Mouse (Mus musculus): ENCODE results near the gene Madd.

Madd gene

GRCm38 (mm10) chr2:91169587-91170322 lies 13.9 kb downstream of the Madd start:
- no peak for DNase-seq (ENCODE audit: low read depth)

GRCm38 (mm10) chr2:91167629-91168028 lies 16.0 kb downstream of the Madd start:
- DNase-seq (ENCODE audit: low read depth) = no peak

GRCm38 (mm10) chr2:91164991-91165390 lies 18.6 kb downstream of the Madd start:
- DNase-seq (ENCODE audit: low read depth) = no peak

GRCm38 (mm10) chr2:91163532-91163931 lies 20.1 kb downstream of the Madd start:
- no peak for DNase-seq (ENCODE audit: low read depth)

- no peak for DNase-seq (ENCODE audit: low read depth)
These were observed 20.7 kb downstream of the Madd start for GRCm38 (mm10) chr2:91162952-91163351.

GRCm38 (mm10) chr2:91160591-91160990 lies 23.0 kb downstream of the Madd start:
- no peak for DNase-seq (ENCODE audit: low read depth)

- DNase-seq (ENCODE audit: low read depth) = no peak
These were observed 26.5 kb downstream of the Madd start for GRCm38 (mm10) chr2:91157002-91157752.

- DNase-seq (ENCODE audit: low read depth) = no peak
These were observed 29.5 kb downstream of the Madd start for GRCm38 (mm10) chr2:91154091-91154490.

GRCm38 (mm10) chr2:91152885-91153377 lies 30.7 kb downstream of the Madd start:
- no peak for DNase-seq (ENCODE audit: low read depth)

- no peak for DNase-seq (ENCODE audit: low read depth)
These were observed 32.3 kb downstream of the Madd start for GRCm38 (mm10) chr2:91151331-91151730.

- DNase-seq (ENCODE audit: low read depth) = no peak
These were observed 35.5 kb downstream of the Madd start for GRCm38 (mm10) chr2:91148101-91148500.

GRCm38 (mm10) chr2:91143401-91143800 lies 40.2 kb downstream of the Madd start:
- DNase-seq (ENCODE audit: low read depth) = no peak

GRCm38 (mm10) chr2:91142920-91143319 lies 40.7 kb downstream of the Madd start:
- DNase-seq (ENCODE audit: low read depth) = no peak

GRCm38 (mm10) chr2:91139764-91140163 lies 43.9 kb downstream of the Madd start:
- no peak for DNase-seq (ENCODE audit: low read depth)

GRCm38 (mm10) chr2:91139311-91139710 lies 44.3 kb downstream of the Madd start:
- DNase-seq (ENCODE audit: low read depth) = no peak

GRCm38 (mm10) chr2:91137481-91137880 lies 46.2 kb downstream of the Madd start:
- no peak for DNase-seq (ENCODE audit: low read depth)

- DNase-seq (ENCODE audit: low read depth) = no peak
These were observed 46.9 kb downstream of the Madd start for GRCm38 (mm10) chr2:91136513-91137412.

- no peak for DNase-seq (ENCODE audit: low read depth)
These were observed 51.6 kb downstream of the Madd start for GRCm38 (mm10) chr2:91132035-91132434.

GRCm38 (mm10) chr2:91131251-91131650 lies 52.4 kb downstream of the Madd start:
- DNase-seq (ENCODE audit: low read depth) = no peak

GRCm38 (mm10) chr2:91130126-91130525 lies 53.5 kb downstream of the Madd start:
- DNase-seq (ENCODE audit: low read depth) = no peak

- no peak for DNase-seq (ENCODE audit: low read depth)
These were observed 54.9 kb downstream of the Madd start for GRCm38 (mm10) chr2:91128761-91129160.

- DNase-seq (ENCODE audit: low read depth) = no peak
These were observed 58.5 kb downstream of the Madd start for GRCm38 (mm10) chr2:91125101-91125500.
